Mouse (Mus musculus): ENCODE measurements around the gene Keap1. TPM values are rescaled to one million over a fixed set of nuclear protein-coding genes. Genes with fewer than 3 reads are reported as not detected.

The Keap1 gene
- polyA plus RNA-seq, 1 experiment from 2014 or later, result 51.5 TPM

- 0 out of 2 replicates have a peak, but pooled peaks have one; percentile 13 for ATAC-seq (replicated peaks; ENCODE audit: extremely low read depth, insufficient read depth, low FRiP score)
- Histone ChIP-seq H3K27me3 (ENCODE audit: control insufficient read depth, insufficient read depth, low read length) (no peaks in the 10 kb centered on the region), H3K9me3 (replicated peaks; ENCODE audit: control insufficient read depth, low read length) (no peaks in the 10 kb centered on the region), H3K4me3 (ENCODE audit: low read length) (peak overlapping the region; percentile 62), H3K36me3 (ENCODE audit: control insufficient read depth, insufficient read depth) (no peaks in the 10 kb centered on the region), H3K4me2 (ENCODE audit: low read depth, low read length) (peak overlapping the region; percentile 79), H3K9ac (ENCODE audit: low read length) (peak overlapping the region; percentile 80), H3K27ac (ENCODE audit: low read length) (peak overlapping the region; percentile 75), H3K4me1 (ENCODE audit: control insufficient read depth, insufficient read depth, low read length) (peaks cover 21% of the 10 kb centered on the region)
- whole genome bisulfite sequencing, result 36% methylated on average over 2 of the region's 2 CpGs
These were observed 54.4 kb downstream of the Keap1 start for GRCm38 (mm10) chr9:21184733-21185132.

- WGBS, result 4% methylated on average over 34 of the region's 34 CpGs
- H3K4me1 ChIP-seq (ENCODE audit: control insufficient read depth, insufficient read depth, low read length), result peaks cover 21% of the 10 kb centered on the region
- H3K4me2 ChIP-seq (ENCODE audit: low read depth, low read length), result peak overlapping the region; percentile 79
- no peaks in the 10 kb centered on the region for H3K27me3 ChIP-seq (ENCODE audit: control insufficient read depth, insufficient read depth, low read length)
- peak overlapping the region; percentile 62 for H3K4me3 ChIP-seq (ENCODE audit: low read length)
- peak; percentile 66 for ATAC-seq (replicated peaks; ENCODE audit: extremely low read depth, insufficient read depth, low FRiP score)
- H3K9ac ChIP-seq (ENCODE audit: low read length), result peak overlapping the region; percentile 80
- H3K36me3 ChIP-seq (ENCODE audit: control insufficient read depth, insufficient read depth), result no peaks in the 10 kb centered on the region
- peak overlapping the region; percentile 75 for H3K27ac ChIP-seq (ENCODE audit: low read length)
- no peaks in the 10 kb centered on the region for H3K9me3 ChIP-seq (replicated peaks; ENCODE audit: control insufficient read depth, low read length)
These were observed 55.2 kb downstream of the Keap1 start for GRCm38 (mm10) chr9:21183905-21184413.

GRCm38 (mm10) chr9:21183421-21183820, 55.7 kb downstream of the Keap1 start:
- no peaks in the 10 kb centered on the region for H3K27me3 ChIP-seq (ENCODE audit: control insufficient read depth, insufficient read depth, low read length)
- H3K9ac ChIP-seq (ENCODE audit: low read length), result peak overlapping the region; percentile 80; the same call in 1 of the 2 replicates
- H3K36me3 ChIP-seq (ENCODE audit: control insufficient read depth, insufficient read depth), result no peaks in the 10 kb centered on the region
- no peaks in the 10 kb centered on the region for H3K9me3 ChIP-seq (replicated peaks; ENCODE audit: control insufficient read depth, low read length)
- 75% methylated on average over 6 of the region's 6 CpGs for WGBS
- H3K4me2 ChIP-seq (ENCODE audit: low read depth, low read length), result peak overlapping the region; percentile 79
- H3K27ac ChIP-seq (ENCODE audit: low read length), result no peak overlapping the region
- H3K4me3 ChIP-seq (ENCODE audit: low read length), result no peak overlapping the region
- ATAC-seq (replicated peaks; ENCODE audit: extremely low read depth, insufficient read depth, low FRiP score), result no peak
- H3K4me1 ChIP-seq (ENCODE audit: control insufficient read depth, insufficient read depth, low read length), result peaks cover 21% of the 10 kb centered on the region

- Histone ChIP-seq H3K27me3 (ENCODE audit: control insufficient read depth, insufficient read depth, low read length) (no peaks in the 10 kb centered on the region), H3K36me3 (ENCODE audit: control insufficient read depth, insufficient read depth) (no peaks in the 10 kb centered on the region), H3K4me1 (ENCODE audit: control insufficient read depth, insufficient read depth, low read length) (peaks cover 21% of the 10 kb centered on the region), H3K4me3 (ENCODE audit: low read length) (peak overlapping the region; percentile 52), H3K9me3 (replicated peaks; ENCODE audit: control insufficient read depth, low read length) (no peaks in the 10 kb centered on the region), H3K27ac (ENCODE audit: low read length) (no peak overlapping the region), H3K9ac (ENCODE audit: low read length) (peak overlapping the region; percentile 70), H3K4me2 (ENCODE audit: low read depth, low read length) (peak overlapping the region; percentile 63)
- 0 out of 2 replicates have a peak, but pooled peaks have one; percentile 30 for ATAC-seq (replicated peaks; ENCODE audit: extremely low read depth, insufficient read depth, low FRiP score)
- WGBS, result 7% methylated on average over 44 of the region's 48 CpGs
These were observed 57.5 kb downstream of the Keap1 start for GRCm38 (mm10) chr9:21181421-21182220.

GRCm38 (mm10) chr9:21180841-21181240, 58.3 kb downstream of the Keap1 start:
- Histone ChIP-seq H3K4me3 (ENCODE audit: low read length) (no peak overlapping the region), H3K36me3 (ENCODE audit: control insufficient read depth, insufficient read depth) (no peaks in the 10 kb centered on the region), H3K9me3 (replicated peaks; ENCODE audit: control insufficient read depth, low read length) (no peaks in the 10 kb centered on the region), H3K9ac (ENCODE audit: low read length) (no peak overlapping the region), H3K27ac (ENCODE audit: low read length) (no peak overlapping the region), H3K4me2 (ENCODE audit: low read depth, low read length) (no peak overlapping the region), H3K27me3 (ENCODE audit: control insufficient read depth, insufficient read depth, low read length) (no peaks in the 10 kb centered on the region), H3K4me1 (ENCODE audit: control insufficient read depth, insufficient read depth, low read length) (peaks cover 19% of the 10 kb centered on the region)
- WGBS, result 78% methylated on average over 1 of the region's 1 CpGs
- ATAC-seq (replicated peaks; ENCODE audit: extremely low read depth, insufficient read depth, low FRiP score), result no peak

- Histone ChIP-seq H3K27me3 (ENCODE audit: control insufficient read depth, insufficient read depth, low read length) (no peaks in the 10 kb centered on the region), H3K9ac (ENCODE audit: low read length) (no peak overlapping the region), H3K27ac (ENCODE audit: low read length) (no peak overlapping the region), H3K36me3 (ENCODE audit: control insufficient read depth, insufficient read depth) (no peaks in the 10 kb centered on the region), H3K4me3 (ENCODE audit: low read length) (no peak overlapping the region), H3K4me1 (ENCODE audit: control insufficient read depth, insufficient read depth, low read length) (peaks cover 19% of the 10 kb centered on the region), H3K9me3 (replicated peaks; ENCODE audit: control insufficient read depth, low read length) (no peaks in the 10 kb centered on the region), H3K4me2 (ENCODE audit: low read depth, low read length) (no peak overlapping the region)
- 43% methylated on average over 4 of the region's 4 CpGs for WGBS
- no peak for ATAC-seq (replicated peaks; ENCODE audit: extremely low read depth, insufficient read depth, low FRiP score)
These were observed 58.8 kb downstream of the Keap1 start for GRCm38 (mm10) chr9:21180402-21180801.

Other genes starting within 250 kb of the Keap1 start
- gene Mrpl4, start 236.6 kb downstream of the Keap1 start, polyA plus RNA-seq (2015; fragmentation: Nextera tagmentation; extraction: Ambion mirVana), result 170 and 173 TPM in 2 replicates
- gene Icam1, start 223.4 kb downstream of the Keap1 start, polyA plus RNA-seq (2015; fragmentation: Nextera tagmentation; extraction: Ambion mirVana), result 23.8 and 29.6 TPM in 2 replicates
- 2.0 and 3.0 TPM in 2 replicates for gene Icam4, start 210.0 kb downstream of the Keap1 start, polyA plus RNA-seq (2015; fragmentation: Nextera tagmentation; extraction: Ambion mirVana)
- 0.08 TPM in 1 of 2 replicates, not detected in the other for gene Icam5, start 207.3 kb downstream of the Keap1 start, polyA plus RNA-seq (2015; fragmentation: Nextera tagmentation; extraction: Ambion mirVana)
- 0.72 and 0.77 TPM in 2 replicates for gene Zglp1, start 172.3 kb downstream of the Keap1 start, polyA plus RNA-seq (2015; fragmentation: Nextera tagmentation; extraction: Ambion mirVana)
- gene Gm49373, start 166.3 kb downstream of the Keap1 start, polyA plus RNA-seq (2015; fragmentation: Nextera tagmentation; extraction: Ambion mirVana), result 0.22 and 0.56 TPM in 2 replicates
- 47.9 and 55.0 TPM in 2 replicates for gene Fdx1l, start 165.7 kb downstream of the Keap1 start, polyA plus RNA-seq (2015; fragmentation: Nextera tagmentation; extraction: Ambion mirVana)
- gene Gm38431, start 147.4 kb downstream of the Keap1 start, polyA plus RNA-seq (2015; fragmentation: Nextera tagmentation; extraction: Ambion mirVana), result 2.0 and 2.3 TPM in 2 replicates
- gene Raver1, start 147.4 kb downstream of the Keap1 start, polyA plus RNA-seq (2015; fragmentation: Nextera tagmentation; extraction: Ambion mirVana), result 41.4 and 49.3 TPM in 2 replicates
- gene Tyk2, start 108.1 kb downstream of the Keap1 start, polyA plus RNA-seq (2015; fragmentation: Nextera tagmentation; extraction: Ambion mirVana), result 15.8 and 16.2 TPM in 2 replicates
- gene Cdc37, start 89.4 kb downstream of the Keap1 start, polyA plus RNA-seq (2015; fragmentation: Nextera tagmentation; extraction: Ambion mirVana), result 226 and 279 TPM in 2 replicates
- gene Pde4a, start 73.6 kb downstream of the Keap1 start, polyA plus RNA-seq (2015; fragmentation: Nextera tagmentation; extraction: Ambion mirVana), result 15.0 and 16.7 TPM in 2 replicates
- gene S1pr5, start 9.1 kb upstream of the Keap1 start, polyA plus RNA-seq (2015; fragmentation: Nextera tagmentation; extraction: Ambion mirVana), result 0.09 and 0.16 TPM in 2 replicates
- gene Atg4d, start 25.9 kb upstream of the Keap1 start, polyA plus RNA-seq (2015; fragmentation: Nextera tagmentation; extraction: Ambion mirVana), result 58.8 and 63.9 TPM in 2 replicates
- 10.5 and 13.2 TPM in 2 replicates for gene Kri1, start 48.6 kb upstream of the Keap1 start, polyA plus RNA-seq (2015; fragmentation: Nextera tagmentation; extraction: Ambion mirVana)
- 105 and 110 TPM in 2 replicates for gene Cdkn2d, start 52.0 kb upstream of the Keap1 start, polyA plus RNA-seq (2015; fragmentation: Nextera tagmentation; extraction: Ambion mirVana)
- gene Ap1m2, start 73.0 kb upstream of the Keap1 start, polyA plus RNA-seq (2015; fragmentation: Nextera tagmentation; extraction: Ambion mirVana), result 5.3 and 5.7 TPM in 2 replicates
- 74.4 and 75.1 TPM in 2 replicates for gene Slc44a2, start 81.3 kb upstream of the Keap1 start, polyA plus RNA-seq (2015; fragmentation: Nextera tagmentation; extraction: Ambion mirVana)
- 105 and 108 TPM in 2 replicates for gene Ilf3, start 128.5 kb upstream of the Keap1 start, polyA plus RNA-seq (2015; fragmentation: Nextera tagmentation; extraction: Ambion mirVana)
- gene Qtrt1, start 172.5 kb upstream of the Keap1 start, polyA plus RNA-seq (2015; fragmentation: Nextera tagmentation; extraction: Ambion mirVana), result 23.0 and 24.3 TPM in 2 replicates
- gene Dnm2, start 185.5 kb upstream of the Keap1 start, polyA plus RNA-seq (2015; fragmentation: Nextera tagmentation; extraction: Ambion mirVana), result 73.7 and 75.0 TPM in 2 replicates

Measured in heart, embryonic 16.5 days (tissue).